Mouse (Mus musculus): ENCODE data around the gene Fam216b.
A peak's percentile ranks its signal among the peaks of the same experiment; 100 is the strongest.

The Fam216b gene

DNA sequence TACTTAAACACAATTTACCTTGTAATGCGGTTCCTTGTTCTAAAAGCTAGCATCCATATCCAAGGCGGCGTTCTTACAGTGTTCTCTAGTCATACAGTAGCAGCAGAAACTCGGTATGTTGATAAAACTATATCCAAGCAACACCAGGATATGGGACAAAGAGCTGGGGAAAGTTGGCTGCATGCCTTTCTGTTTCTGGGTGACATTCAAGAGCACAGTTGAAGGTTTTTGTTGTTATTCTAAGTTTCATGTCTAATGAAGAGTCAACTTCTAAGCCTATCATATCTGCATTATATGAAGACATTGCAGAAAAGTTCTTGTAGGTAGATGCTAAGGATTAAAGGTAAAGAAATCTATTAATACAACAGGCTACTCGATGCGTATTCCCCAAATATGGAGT lies at the start of gene Fam216b:
TSS of gene Fam216b (minus strand) at position 101 of the 400 bp plus-strand sequence.
- no peak for DNase-seq (ENCODE audit: low spot score)

DNA sequence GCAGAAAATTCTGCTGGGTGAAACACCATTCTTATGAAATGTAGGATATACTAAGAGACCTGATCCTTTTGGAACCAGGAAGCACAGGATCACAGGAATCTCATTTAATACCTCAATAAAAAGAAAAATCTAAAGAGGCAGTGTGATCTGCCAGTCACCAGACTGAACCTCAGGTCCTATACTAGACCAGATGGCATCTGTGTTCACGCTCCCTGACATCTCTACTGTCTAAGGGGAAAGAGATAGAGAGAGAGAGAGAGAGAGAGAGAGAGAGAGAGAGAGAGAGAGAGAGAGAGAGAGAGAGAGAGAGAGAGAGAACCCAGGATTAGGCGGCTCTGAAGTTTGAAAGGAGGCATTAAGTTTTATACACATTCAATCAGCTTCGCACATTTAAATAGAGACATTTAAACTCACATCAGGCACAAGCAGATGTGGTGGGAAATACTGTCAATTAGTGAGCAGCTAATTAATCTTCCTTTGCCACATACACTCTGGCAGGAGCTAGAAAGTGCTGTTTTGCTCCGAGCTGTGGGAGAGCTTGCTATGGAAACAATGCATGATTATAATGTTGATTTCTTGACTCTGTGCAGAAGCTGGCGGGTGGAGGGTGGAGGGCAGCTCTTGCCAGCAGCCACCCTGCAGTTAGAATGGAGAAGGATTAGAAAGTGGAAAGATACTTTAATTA lies 43.7 kb upstream of the Fam216b start:
- no peak for DNase-seq (ENCODE audit: low spot score)

DNA sequence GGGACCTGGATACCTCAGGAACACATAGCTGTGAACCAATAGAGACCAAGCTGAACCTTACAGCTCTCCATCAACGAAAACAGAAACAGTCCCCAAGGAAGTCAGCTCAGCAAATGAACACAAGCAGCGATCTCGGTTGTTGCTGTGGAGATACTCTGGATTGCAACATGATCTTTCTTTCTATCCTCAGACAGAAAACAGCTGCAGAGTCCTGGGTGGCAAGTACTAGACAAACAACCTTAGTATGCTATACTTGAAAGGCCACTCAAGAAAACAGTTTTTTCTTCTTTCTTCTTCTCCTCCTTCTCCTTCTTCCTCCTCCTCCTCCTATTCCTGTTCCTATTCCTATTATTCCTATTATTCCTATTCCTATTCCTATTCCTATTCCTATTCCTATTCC lies 37.9 kb upstream of the Fam216b start:
- DNase-seq (ENCODE audit: low spot score), result no peak

DNA sequence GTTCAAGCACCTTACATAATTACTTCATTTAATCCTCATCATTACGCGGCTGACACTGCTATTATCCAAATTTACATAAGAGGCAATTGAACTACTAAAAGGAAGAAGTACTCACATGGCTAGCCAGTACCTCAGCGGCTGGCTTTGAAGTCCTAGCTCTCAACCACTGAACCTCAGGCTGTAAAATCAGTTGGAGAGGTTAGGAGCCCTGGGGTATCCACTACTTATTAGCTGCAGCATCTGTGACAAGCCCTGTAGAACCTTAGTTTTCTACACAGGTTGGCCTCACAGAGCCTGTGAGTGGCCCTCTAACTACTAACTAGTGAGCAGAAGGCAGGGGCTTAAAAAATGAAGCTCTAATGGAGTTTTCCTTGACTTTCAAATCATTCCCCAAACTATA lies 31.5 kb upstream of the Fam216b start:
- DNase-seq (ENCODE audit: low spot score), result no peak

DNA sequence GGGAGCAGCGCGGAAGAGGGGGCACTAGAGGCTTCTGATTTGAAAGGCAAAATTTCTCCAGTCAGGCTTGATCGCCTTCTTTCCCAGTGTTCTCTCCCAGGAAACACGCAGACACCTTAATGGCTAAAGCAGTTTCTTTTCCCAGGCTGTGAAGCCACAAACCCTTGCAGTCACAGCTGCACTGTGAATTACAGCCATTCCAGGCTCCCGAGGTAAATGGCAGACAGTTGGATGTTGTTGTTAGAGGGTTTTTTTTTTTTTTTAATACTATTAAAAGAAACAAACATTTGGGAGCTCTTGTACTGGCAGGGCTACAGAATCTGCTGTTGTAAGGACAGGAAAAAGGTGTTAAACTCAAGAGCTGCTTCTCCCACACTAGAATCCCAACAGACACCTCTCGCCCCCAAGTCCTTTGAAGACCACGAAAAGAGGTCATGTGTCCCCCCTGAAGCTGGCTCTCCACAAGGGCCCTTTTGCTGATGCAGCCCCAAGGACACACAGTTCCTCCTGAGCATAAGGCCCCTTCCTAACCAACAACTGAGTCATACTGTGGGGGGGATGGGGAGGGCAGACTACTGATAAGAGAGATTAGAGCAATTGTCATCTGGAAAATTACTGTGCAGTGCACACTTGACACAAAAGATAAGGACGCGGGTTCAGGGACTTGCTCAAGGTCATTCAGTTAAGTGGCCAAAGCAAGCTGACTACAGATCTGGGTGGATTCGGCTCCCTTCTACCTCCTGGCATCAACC lies 30.8 kb upstream of the Fam216b start:
- DNase-seq (ENCODE audit: low spot score), result no peak

DNA sequence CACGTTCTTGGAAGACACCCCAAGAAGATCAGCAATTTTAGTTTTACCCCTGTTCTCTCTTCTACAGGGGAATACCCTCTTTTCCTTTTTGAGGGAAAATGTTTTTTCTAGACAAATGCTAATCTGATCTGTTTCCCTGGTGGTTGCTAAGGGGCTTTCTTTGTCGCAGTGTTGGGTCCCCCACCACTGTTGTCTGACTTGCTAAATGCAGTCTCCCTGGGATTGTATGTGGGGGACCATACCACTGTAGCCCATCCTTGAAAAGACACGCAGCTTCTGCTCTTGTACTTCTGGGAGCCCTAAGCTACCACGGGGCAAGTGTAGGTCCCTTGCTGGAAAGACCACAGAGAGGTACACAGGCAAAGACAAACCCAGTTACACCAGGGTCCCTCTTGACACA lies 28.9 kb upstream of the Fam216b start:
- DNase-seq (ENCODE audit: low spot score), result no peak

DNA sequence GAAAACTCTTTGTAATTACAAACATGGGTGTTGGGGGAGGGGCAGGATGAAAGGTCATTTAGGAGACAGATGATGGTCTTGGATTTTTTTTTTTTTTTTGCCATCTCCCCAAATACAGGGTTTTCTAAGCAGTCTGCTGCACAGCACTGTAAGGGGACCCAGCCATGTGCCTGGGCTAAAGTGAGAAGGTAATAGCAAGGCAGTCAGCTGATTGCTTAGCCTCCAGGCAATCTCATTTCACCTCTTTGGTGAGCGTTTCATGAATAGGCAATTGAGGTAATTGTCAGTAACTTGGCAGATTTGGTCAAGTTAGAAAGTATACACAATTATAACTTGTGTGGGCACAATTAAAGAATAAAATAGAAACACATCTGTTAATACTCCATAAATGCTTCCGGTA lies 28.5 kb upstream of the Fam216b start:
- no peak for DNase-seq (ENCODE audit: low spot score)

DNA sequence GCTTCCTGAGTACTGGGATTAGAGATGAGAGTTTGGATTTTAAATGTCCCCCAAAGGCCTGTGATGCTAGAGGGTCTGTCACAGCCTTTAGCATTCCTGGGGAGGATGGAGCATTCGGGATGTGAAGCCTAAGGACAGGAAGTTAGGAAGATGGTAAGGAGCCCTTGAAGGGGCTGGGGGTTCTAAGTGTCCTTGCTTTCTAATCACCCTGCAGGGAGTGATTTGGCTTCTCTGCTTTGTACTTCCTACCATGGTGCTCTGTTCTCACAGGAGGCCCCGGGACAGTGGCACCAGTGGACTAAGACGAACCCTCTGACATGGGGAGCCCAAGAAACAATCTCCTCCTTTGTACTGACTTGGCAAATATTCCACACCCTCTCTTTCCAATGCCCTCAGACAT lies 23.7 kb upstream of the Fam216b start:
- no peak for DNase-seq (ENCODE audit: low spot score)

DNA sequence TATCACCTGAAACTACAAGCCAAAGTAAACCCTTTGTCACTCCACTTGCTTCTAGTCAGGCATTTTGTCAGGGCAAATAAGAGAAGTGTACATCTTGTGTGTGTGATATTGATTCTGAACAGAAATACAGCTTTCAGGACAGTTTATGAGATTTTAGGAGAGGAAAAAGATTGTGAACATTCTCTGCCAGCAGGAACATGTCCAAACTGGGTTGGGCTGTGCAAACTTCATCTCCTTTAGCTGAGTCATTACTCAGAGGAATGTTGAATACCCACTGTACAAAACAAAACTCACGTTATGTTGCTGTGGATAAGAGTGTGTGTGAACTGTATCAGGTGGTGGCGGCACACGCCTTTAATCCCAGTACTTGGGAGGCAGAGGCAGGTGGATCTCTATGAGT lies 22.1 kb upstream of the Fam216b start:
- DNase-seq (ENCODE audit: low spot score), result no peak

DNA sequence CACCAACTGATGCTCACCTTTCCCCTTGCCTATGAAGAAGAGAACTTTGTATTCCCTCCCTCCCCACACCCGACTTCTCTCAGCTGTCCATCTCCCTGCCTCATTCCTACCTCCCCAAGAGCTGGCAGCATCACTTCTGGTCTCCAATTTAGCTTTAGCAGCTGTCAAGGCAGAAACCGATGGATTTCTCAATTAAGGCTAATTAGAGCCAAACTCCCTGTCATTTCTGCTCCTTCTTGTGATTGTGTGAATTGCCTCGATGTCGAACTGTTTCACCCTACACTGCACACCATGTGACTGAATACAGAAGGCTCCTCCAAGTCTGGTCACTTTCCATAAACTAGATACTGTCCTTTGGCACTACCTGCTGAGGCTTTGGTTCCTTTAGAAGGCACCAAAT lies 20.6 kb upstream of the Fam216b start:
- peak; percentile 5 for DNase-seq (ENCODE audit: low spot score)

DNA sequence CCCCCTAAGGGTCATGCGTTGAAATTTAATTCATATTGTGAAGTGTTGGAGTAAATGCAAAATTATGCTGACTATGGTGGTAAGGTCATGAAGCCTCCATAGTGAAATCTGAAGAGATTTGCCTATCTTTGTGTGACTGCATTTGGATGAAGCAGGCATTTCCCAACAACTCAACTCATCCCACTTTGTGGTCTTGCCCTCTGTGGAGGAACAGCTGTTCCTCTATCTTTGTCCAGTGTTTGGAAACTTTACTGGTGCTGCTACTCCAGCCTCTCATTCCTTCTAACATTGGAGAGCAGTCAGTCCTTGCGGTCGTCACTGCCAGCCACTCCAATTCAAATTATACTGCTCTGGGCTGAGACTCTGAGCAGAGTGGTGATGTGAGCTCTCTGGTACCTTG lies 19.6 kb upstream of the Fam216b start:
- no peak for DNase-seq (ENCODE audit: low spot score)

DNA sequence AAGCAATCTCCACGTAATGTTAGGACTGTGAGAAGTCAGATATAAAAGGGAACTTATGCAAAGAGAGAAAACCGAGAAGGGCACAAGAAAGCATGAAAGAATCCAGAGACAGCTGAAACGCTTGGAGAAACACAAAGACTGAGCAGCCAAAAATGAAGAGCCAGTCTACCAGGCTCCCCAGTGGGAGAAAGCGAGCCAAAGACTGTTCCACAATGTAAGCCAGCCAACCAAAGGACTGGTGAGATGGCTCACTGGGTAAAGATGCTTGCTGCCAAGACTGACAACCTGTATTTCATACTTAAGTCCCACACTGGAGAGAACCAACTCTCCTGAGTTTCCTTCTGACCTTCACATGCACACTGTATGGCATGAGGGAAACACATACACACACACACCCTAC lies 784 bp upstream of the Fam216b start:
- no peak for DNase-seq (ENCODE audit: low spot score)

DNA sequence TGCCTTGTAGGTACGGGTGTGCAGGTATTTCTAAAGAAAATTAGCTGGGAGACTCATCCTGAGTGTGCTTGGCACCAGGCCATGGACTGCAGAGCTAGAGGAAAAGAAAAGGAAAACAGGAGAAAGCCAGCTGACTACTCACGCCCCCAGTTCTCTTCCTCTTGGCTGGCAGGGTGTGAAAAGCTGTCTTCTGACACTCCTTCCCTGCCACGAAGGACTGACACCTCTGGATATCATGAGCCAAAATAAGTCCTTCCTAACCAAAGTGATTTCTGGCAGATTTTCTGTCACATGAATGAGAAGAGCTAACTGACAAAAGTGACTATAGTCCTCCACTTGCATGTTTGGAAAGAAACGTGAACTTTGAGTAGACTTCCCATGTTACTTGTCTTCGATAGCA lies 5.3 kb downstream of the Fam216b start:
- DNase-seq (ENCODE audit: low spot score), result no peak

DNA sequence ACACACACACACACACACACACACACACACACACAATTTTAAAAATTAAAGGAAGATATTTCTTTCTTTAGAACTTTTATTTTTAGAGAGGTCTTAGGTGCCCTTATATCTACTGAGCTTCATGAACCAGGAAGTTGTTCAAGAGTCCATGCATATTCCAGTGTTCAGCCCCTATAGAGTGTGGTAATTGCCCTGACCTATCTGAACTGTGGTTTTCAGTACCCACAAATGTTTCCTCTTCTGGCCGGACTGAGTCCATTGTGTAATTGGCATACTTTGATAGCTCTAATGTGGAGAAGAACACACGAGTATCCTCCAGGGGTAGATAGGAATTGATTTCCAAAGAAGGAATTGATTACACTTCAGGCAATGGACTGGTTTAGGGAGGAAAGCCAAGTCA lies 11.3 kb downstream of the Fam216b start:
- no peak for DNase-seq (ENCODE audit: low spot score)

DNA sequence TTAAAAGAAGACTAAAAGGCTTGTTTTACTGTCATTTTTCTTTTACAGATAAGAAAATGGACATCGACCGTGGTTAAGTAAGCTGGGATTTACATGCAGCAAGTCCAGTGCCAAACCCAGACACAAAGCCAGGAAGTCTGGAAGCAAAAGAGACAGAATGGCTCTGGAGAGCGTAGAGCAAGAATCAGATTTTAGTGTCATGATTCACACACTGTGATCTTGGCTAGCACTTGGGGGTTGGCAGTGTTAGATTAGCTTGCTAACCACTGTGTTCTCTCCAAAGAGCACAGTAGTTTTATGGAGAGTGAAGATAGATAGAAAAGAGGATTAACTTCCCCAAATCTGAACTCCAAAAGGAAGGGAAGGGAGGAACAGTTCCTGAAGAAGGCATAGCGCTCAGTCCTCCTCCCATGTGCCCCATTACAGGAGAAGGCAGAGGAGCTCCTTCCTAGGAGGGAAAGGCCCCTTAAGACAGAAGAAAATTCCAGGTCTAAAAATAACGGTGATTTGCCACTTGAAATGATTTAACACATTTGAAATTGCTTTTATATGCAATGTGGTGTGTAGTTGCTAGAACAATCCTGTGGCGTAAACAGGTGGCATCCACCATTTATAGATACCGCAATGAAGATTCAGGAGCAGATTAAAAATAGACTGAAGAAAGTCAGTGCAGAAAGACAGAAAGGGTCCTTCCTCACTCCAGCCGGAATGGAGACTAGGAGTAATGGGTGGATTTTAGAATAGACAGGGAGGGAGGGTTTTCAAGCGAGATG lies 22.7 kb downstream of the Fam216b start:
- DNase-seq (ENCODE audit: low spot score), result no peak

DNA sequence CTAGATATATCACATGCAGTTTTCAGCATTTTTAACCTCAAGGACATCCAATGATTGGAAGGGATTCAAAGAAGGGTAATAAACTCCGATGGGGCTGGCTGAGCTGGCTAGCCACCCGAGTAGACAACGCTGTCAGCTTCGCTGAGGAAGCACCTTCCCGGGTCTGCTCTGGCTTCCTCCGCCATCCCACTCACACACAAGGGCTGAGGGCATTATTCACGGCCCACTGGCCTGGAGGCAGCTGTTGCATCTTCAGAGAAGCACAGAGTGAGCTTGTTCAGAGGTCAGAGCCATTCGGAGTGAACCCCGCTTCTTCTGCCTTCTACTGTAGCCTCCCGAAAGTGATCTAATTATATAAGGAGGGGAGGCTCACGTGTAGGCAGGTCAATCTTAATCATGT lies 26.3 kb downstream of the Fam216b start:
- DNase-seq (ENCODE audit: low spot score), result peak; percentile 75

DNA sequence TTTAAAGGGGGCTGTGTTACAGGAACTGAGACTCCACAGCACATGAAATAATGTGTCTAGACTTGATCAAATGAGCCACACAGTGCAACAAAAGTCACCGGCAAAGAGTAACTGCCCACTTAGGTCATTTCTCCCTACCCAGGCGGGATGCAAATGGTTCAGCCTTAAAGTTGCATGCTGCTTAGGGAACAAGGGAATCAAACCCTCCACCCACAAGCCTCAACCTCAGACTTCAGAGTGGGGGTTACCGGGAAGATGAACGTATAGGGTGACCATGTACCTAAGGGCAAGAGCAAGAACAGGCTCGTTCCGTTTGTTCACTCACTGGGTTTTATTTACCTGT lies 28.2 kb downstream of the Fam216b start:
- no peak for DNase-seq (ENCODE audit: low spot score)

DNA sequence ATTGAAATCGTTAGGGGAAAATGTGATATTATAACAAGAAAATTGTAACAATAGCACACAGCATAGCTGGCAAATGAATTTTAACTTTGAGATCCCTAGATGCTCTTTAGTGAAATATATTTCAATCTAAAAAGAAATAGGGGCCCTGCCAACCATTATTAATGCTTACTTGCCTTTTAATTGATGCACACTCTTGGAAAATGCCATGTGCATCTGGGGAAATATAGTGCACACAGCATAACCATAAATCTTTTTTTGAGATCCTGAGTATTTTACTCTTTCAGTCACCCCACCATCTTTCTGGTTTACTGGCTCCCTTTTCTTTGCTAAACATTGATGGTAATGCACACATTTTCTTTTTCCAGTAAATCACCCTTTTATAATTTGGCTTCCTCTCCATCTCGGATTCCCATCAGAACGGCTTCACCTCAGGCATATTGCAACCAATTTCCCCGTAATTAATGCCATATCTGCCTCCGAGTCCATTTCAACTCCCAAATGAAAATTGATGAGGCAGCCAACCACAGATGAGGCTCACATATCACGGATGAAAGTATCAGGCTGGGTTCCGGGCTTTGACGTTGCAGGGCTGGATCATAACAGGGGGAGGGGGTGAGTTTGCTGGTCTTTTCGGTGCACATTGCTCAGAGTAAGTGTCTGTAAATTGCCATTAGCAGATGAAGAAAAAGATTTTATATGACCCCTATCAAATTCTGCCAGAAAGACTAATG lies 28.8 kb downstream of the Fam216b start:
- DNase-seq (ENCODE audit: low spot score), result peak; percentile 49

DNA sequence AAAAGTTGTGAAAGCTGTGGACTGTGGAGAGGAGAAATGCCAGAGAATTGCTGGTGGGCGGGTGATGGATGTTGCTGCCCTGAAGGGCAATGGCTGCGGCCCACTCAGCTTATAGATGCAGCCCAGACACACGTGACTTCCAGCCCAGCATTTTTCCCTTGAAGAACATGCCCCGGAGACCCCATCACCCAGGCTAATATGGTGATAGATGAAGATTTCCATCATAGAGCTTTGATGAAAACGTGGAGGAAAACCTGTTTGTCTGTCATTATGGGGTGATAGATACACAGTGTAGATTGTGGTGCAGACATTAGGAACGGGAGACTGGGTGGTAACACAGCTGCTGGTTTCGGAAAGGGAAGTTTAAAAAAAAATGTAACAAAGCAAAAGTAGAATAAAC lies 31.4 kb downstream of the Fam216b start:
- DNase-seq (ENCODE audit: low spot score), result no peak

DNA sequence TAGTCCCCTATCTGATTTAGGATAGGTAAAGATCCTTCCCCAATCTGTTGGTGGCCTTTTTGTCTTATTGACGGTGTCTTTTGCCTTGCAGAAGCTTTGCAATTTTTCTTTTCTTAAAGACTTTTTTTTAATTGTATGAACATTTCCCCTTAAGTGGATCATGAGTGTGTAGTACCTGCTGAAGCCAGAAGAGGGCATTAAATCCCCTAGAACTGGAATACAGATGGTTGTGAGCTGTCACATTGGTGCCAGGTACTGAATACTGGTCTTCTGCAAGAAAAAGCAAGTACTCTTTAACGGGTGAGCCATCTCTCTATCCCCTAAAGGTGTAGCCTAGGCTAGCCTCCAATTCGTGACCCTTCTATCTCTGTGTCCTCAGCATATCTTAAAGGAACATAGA lies 32.4 kb downstream of the Fam216b start:
- no peak for DNase-seq (ENCODE audit: low spot score)

DNA sequence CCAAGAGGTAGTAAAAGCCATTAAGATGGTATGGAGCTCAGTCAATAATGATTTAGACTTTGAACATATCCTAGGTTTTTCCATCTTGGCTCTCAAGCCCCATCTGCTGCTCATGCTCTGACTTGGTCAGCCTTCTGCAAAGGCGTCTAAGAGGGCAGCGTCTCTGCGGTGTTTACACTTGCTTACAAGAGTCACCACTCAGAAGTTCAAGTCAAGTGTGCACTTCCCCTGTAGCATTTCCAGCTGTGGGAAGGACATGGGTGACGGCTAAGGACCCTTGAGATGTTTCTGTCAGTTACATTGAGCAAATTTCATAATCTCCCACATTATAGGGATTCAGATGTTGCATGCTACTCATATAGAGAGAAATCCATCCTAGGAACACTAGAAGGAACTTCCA lies 40.1 kb downstream of the Fam216b start:
- DNase-seq (ENCODE audit: low spot score), result no peak

DNA sequence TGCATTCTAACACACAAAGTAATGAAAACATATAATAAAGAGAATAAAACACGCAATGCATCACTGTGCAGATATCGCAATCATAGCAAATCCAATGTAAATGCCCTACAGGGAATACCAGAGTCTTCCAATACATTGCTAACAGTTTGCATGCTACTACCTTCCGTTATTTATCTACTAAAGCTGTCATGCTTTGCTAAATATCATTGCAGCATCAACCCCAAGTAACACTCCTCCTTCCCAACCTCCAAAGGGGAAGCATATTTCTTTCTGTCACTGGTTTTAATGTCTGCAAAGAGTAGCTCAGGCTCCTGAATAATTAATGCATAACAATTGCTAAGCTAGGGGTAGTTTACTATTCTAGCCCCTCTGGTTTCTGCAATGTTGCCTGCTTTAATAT lies 40.5 kb downstream of the Fam216b start:
- no peak for DNase-seq (ENCODE audit: low spot score)

DNA sequence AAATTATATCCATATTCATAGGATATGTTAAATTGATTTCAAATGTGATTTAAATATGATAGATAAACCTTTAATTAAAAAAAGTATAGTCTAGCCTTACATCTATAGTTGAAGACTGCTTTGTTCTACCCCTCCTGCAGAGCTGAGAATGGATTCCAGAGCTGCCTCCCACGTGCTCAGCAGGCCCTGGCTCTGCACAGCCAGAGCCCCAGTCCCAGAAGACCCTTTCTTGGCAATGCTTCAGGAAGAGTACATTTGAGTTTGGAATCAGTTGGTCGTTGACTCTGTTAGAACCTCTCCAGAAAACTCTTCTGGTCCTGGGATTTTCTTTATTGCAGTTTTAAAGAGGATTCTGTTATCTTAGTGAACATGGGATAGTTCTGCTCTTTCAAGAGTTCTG lies 45.7 kb downstream of the Fam216b start:
- no peak for DNase-seq (ENCODE audit: low spot score)

All from retina, embryonic 14.5 days (tissue).